1 mouse cellular context compared by ENCODE assay signal in the genomic region with DNA sequence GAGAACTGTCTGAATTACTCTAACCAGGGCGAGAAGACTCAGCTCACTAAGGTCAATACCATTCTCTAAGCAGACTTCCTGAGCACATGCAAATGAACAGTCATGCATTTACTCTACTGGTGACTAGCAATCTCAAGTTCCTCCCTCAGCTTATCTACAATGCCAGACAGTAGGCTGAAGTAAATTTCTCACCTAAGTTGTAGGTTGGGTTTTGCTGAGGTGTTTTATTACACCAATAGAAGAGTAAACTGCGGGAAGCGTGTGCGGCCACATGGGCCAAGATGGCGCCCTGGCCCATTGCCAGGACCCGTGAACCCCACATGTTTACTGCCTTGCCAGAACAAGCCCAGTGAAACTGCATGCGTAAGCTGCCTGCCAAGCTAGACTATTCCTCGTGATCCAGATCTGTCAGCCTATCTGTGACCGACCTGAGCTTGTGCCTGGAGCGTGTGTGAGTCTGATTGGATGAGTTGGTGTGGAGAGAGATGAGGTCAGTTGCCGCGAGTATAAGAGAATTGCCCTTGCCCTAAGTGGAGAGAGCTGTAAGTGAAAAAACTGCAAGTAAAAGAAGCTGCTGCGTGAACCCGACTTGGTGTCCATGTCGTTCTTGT.
TF ChIP-seq lines count a peak whose summit lies in the region.

No protein-coding gene starts in this region.

TF ChIP-seq in MEL, 35 proteins besides CTCF, POLR2A, EP300 and RAD21:
- TF ChIP-seq NRF1 (IDR thresholded peaks at IDR 0.05; ENCODE audit: insufficient read depth, low read depth, low read length, poor library complexity, severe bottlenecking), result no peak
- peak; percentile 73; the same call in 1 of the 2 replicates for TF ChIP-seq TBP (IDR thresholded peaks at IDR 0.05; ENCODE audit: low read depth, low read length)
- TF ChIP-seq MAFK (IDR thresholded peaks at IDR 0.05; ENCODE audit: borderline replicate concordance, low read depth, low read length), result no peak
- no peak for TF ChIP-seq MYB (IDR thresholded peaks at IDR 0.05; ENCODE audit: low read depth, low read length)
- peak; percentile 51; the same call in 1 of the 2 replicates for TF ChIP-seq RCOR1 (IDR thresholded peaks at IDR 0.05; ENCODE audit: low read depth, low read length)
- no peak for TF ChIP-seq ZC3H11A (IDR thresholded peaks at IDR 0.05; ENCODE audit: low read depth, low read length)
- no peak for TF ChIP-seq MAZ (IDR thresholded peaks at IDR 0.05; ENCODE audit: low read depth, low read length)
- no peak for TF ChIP-seq UBTF (IDR thresholded peaks at IDR 0.05; ENCODE audit: borderline replicate concordance, insufficient read depth, low read depth, low read length)
- TF ChIP-seq TAL1 (IDR thresholded peaks at IDR 0.05; ENCODE audit: low read length), result peak; percentile 76
- peak; percentile 92 for TF ChIP-seq MAX (IDR thresholded peaks at IDR 0.05; ENCODE audit: low read length)
- no peak for TF ChIP-seq ZMIZ1 (IDR thresholded peaks at IDR 0.05; ENCODE audit: low read depth, low read length)
- TF ChIP-seq MEF2A (IDR thresholded peaks at IDR 0.05; ENCODE audit: extremely low read depth, insufficient replicate concordance, low read depth, low read length, poor library complexity, severe bottlenecking), result no peak
- TF ChIP-seq JUND (IDR thresholded peaks at IDR 0.05; ENCODE audit: low read depth, low read length), result no peak
- peak; percentile 67 for TF ChIP-seq MXI1 (IDR thresholded peaks at IDR 0.05; ENCODE audit: low read depth, low read length)
- peak; percentile 75 for TF ChIP-seq GATA1 (IDR thresholded peaks at IDR 0.05; ENCODE audit: low read depth, low read length)
- no peak for TF ChIP-seq E2F4 (IDR thresholded peaks at IDR 0.05; ENCODE audit: borderline replicate concordance, low read depth, low read length)
- no peak for TF ChIP-seq POLR2AphosphoS5 (IDR thresholded peaks at IDR 0.05; ENCODE audit: borderline replicate concordance, low read depth, low read length)
- TF ChIP-seq USF2 (IDR thresholded peaks at IDR 0.05; ENCODE audit: borderline replicate concordance in 1 of 2, insufficient read depth in 1 of 2, low read depth in 1 of 2, low read length in 2 of 2), result no peak
- TF ChIP-seq SMC3 (IDR thresholded peaks at IDR 0.05; ENCODE audit: low read depth, low read length), result no peak
- peak; percentile 38; the same call in 1 of the 2 replicates for TF ChIP-seq TCF12 (IDR thresholded peaks at IDR 0.05; ENCODE audit: low read depth, low read length)
- no peak for TF ChIP-seq POLR2AphosphoS2 (IDR thresholded peaks at IDR 0.05; ENCODE audit: low read length)
- TF ChIP-seq ETS1 (IDR thresholded peaks at IDR 0.05; ENCODE audit: low read depth, low read length), result peak; percentile 65; the same call in 1 of the 2 replicates
- no peak for TF ChIP-seq KAT2A (conservative IDR thresholded peaks at IDR 0.05; ENCODE audit: low read depth, low read length)
- no peak for TF ChIP-seq SIN3A (IDR thresholded peaks at IDR 0.05; ENCODE audit: low read length)
- TF ChIP-seq HCFC1 (IDR thresholded peaks at IDR 0.05; ENCODE audit: low read depth, low read length), result peak; percentile 13; the same call in 1 of the 2 replicates
- TF ChIP-seq CHD1 (IDR thresholded peaks at IDR 0.05; ENCODE audit: low read depth, low read length), result no peak
- TF ChIP-seq CHD2 (IDR thresholded peaks at IDR 0.05; ENCODE audit: low read length), result no peak
- no peak for TF ChIP-seq ZNF384 (IDR thresholded peaks at IDR 0.05; ENCODE audit: low read depth, low read length)
- peak; percentile 99 for TF ChIP-seq MYC (IDR thresholded peaks at IDR 0.05; ENCODE audit: low read depth, low read length)
- 0 out of 2 replicates have a peak, but pooled peaks have one; percentile 23 for TF ChIP-seq USF1 (IDR thresholded peaks at IDR 0.05; ENCODE audit: low read depth, low read length)
- no peak for TF ChIP-seq ELF1 (IDR thresholded peaks at IDR 0.05; ENCODE audit: low read depth, low read length)
- no peak for TF ChIP-seq BHLHE40 (IDR thresholded peaks at IDR 0.05; ENCODE audit: borderline replicate concordance, low read depth, low read length)
- TF ChIP-seq NELFE (IDR thresholded peaks at IDR 0.05; ENCODE audit: low read depth, low read length), result peak; percentile 43; the same call in 1 of the 2 replicates
- no peak for TF ChIP-seq ZKSCAN1 (IDR thresholded peaks at IDR 0.05; ENCODE audit: low read depth, low read length)
- TF ChIP-seq GABPA (IDR thresholded peaks at IDR 0.05; ENCODE audit: low read depth, low read length), result no peak
